Mouse (Mus musculus) liver, embryonic 15.5 days (tissue): ENCODE measurements around the gene Itga3. TPM values are rescaled to one million over a fixed set of nuclear protein-coding genes. Genes with fewer than 3 reads are reported as not detected.

Source experiments
- ATAC-seq: fragments of 200-750 bp; cut with Nextera tagmentation; 2 replicates; pipeline ENCODE4 v1.8.0; 2017; ENCODE audit warnings: moderate number of reproducible peaks, mild to moderate bottlenecking, moderate library complexity; ENCODE audit not compliant: insufficient read depth
- H3K27ac ChIP-seq: fragments of 300-500 bp; sonication (generic); replicated peaks from 2 replicates; pipeline ENCODE4 v1.5.1; 2015; ENCODE audit warnings: mild to moderate bottlenecking, inconsistent platforms
- H3K27me3 ChIP-seq: fragments of 300-500 bp; sonication (generic); 2 replicates; pipeline ENCODE4 v1.6.1; 2015; ENCODE audit warnings: mild to moderate bottlenecking, inconsistent platforms
- H3K36me3 ChIP-seq: fragments of 300-500 bp; sonication (generic); replicated peaks from 2 replicates; pipeline ENCODE4 v1.6.1; 2015; ENCODE audit warnings: moderate library complexity, mild to moderate bottlenecking, inconsistent platforms
- H3K4me1 ChIP-seq: fragments of 300-500 bp; sonication (generic); replicated peaks from 2 replicates; pipeline ENCODE4 v1.6.1; 2015; ENCODE audit warnings: inconsistent platforms
- H3K4me2 ChIP-seq: fragments of 300-500 bp; sonication (generic); 2 replicates; pipeline ENCODE4 v1.6.1; 2015; ENCODE audit warnings: moderate library complexity, mild to moderate bottlenecking, inconsistent platforms
- H3K4me3 ChIP-seq: fragments of 300-500 bp; sonication (generic); replicated peaks from 2 replicates; pipeline ENCODE4 v1.5.1; 2015; ENCODE audit warnings: mild to moderate bottlenecking, inconsistent platforms
- H3K9ac ChIP-seq: fragments of 300-500 bp; sonication (generic); 2 replicates; pipeline ENCODE4 v1.6.1; 2015; ENCODE audit warnings: moderate library complexity, mild to moderate bottlenecking, inconsistent platforms
- H3K9me3 ChIP-seq: fragments of 300-500 bp; sonication (generic); replicated peaks from 2 replicates; pipeline ENCODE4 v1.6.1; 2016; ENCODE audit warnings: inconsistent platforms
- WGBS: fragments of 180-500 bp; shearing (Covaris S2); methylation state at CpG from one replicate; pipeline ENCODE4 v1.1.7; 2015; ENCODE audit warnings: mixed read lengths; ENCODE audit not compliant: insufficient replicate concordance; 5-methylcytosine and 5-hydroxymethylcytosine counted together
- polyA plus RNA-seq: library from polyadenylated mRNA; unstranded; fragments of >200 nt; fragmentation: Nextera tagmentation; extraction: Ambion mirVana; gene quantifications from 2 replicates; pipeline ENCODE4 v1.2.1, GENCODE M21; 2015

Gene Itga3
- polyA plus RNA-seq, 1 experiment from 2014 or later, result 2.0 TPM

- Histone ChIP-seq H3K27me3 (no peaks in the 10 kb centered on the region), H3K9me3 (no peaks in the 10 kb centered on the region), H3K36me3 (peaks cover 33% of the 10 kb centered on the region), H3K9ac (no peak overlapping the region), H3K27ac (no peak overlapping the region), H3K4me1 (peaks cover 20% of the 10 kb centered on the region), H3K4me2 (no peak overlapping the region), H3K4me3 (no peak overlapping the region)
- ATAC-seq, result no peak
- 51% methylated on average over 13 of the region's 13 CpGs for WGBS
Measured at GRCm38 (mm10) chr11:95027850-95028470, 48.6 kb downstream of the Itga3 start.

DNA sequence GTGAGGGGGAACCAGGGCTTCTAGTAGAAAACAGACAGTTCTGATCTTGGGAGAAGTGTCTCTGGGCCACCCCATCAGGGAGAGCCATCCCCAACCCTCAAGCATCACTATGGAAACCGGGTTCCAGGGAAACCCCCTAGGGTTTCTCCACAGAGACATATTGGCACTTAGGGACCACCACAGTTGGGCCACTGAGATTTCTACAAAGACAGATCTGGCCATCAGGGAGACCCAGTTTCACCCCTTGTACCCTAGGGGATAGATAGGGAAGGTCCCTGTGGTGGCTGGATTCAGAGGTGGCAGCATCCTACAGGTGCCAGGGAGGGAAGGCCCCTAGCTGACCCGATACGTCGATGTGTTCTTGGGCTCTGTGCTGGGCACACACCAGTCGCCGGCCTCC lies 49.8 kb downstream of the Itga3 start:
- H3K27ac ChIP-seq, result no peak overlapping the region
- no peak for ATAC-seq
- WGBS, result 76% methylated on average over 6 of the region's 6 CpGs
- H3K27me3 ChIP-seq, result no peaks in the 10 kb centered on the region
- no peaks in the 10 kb centered on the region for H3K9me3 ChIP-seq
- H3K9ac ChIP-seq, result no peak overlapping the region
- H3K36me3 ChIP-seq, result peaks cover 45% of the 10 kb centered on the region
- H3K4me1 ChIP-seq, result peaks cover 22% of the 10 kb centered on the region
- H3K4me3 ChIP-seq, result no peak overlapping the region
- no peak overlapping the region for H3K4me2 ChIP-seq

DNA sequence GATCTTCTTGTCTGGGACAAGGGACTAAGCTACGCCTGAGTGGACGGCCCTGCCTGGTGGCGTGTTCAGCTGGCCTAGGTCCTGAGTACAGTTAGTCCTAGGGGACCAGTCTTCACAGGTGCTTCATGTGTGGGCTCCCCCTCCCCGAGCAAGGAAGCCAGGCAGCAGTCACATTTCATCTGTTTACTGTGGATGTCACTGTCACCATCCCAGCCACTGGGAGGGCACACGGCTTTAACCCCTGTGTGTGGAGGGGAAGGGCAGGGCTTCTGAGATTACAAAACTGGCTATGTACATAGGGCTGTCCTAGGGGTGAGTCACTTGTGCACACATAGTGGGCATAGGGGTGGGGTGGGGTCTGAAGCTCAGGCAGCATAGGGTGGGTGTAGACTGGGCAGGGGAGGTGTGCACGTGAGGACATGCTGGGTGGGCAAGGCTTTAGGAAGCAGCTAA lies 50.5 kb downstream of the Itga3 start:
- Histone ChIP-seq H3K4me2 (no peak overlapping the region), H3K9ac (no peak overlapping the region), H3K9me3 (no peaks in the 10 kb centered on the region), H3K36me3 (peaks cover 52% of the 10 kb centered on the region), H3K4me3 (no peak overlapping the region), H3K27ac (0 out of 2 replicates have a peak overlapping the region, but pooled peaks have one; percentile 24), H3K27me3 (no peaks in the 10 kb centered on the region), H3K4me1 (peaks cover 29% of the 10 kb centered on the region)
- 57% methylated on average over 6 of the region's 6 CpGs for WGBS
- ATAC-seq, result peak; percentile 67

GRCm38 (mm10) chr11:95025227-95026012 lies 51.2 kb downstream of the Itga3 start:
- WGBS, result 73% methylated on average over 11 of the region's 11 CpGs
- Histone ChIP-seq H3K9ac (no peak overlapping the region), H3K27me3 (no peaks in the 10 kb centered on the region), H3K4me1 (peaks cover 32% of the 10 kb centered on the region), H3K4me3 (no peak overlapping the region), H3K9me3 (no peaks in the 10 kb centered on the region), H3K4me2 (no peak overlapping the region), H3K27ac (0 out of 2 replicates have a peak overlapping the region, but pooled peaks have one; percentile 24), H3K36me3 (peaks cover 59% of the 10 kb centered on the region)
- 0 out of 2 replicates have a peak, but pooled peaks have one; percentile 9 for ATAC-seq

DNA sequence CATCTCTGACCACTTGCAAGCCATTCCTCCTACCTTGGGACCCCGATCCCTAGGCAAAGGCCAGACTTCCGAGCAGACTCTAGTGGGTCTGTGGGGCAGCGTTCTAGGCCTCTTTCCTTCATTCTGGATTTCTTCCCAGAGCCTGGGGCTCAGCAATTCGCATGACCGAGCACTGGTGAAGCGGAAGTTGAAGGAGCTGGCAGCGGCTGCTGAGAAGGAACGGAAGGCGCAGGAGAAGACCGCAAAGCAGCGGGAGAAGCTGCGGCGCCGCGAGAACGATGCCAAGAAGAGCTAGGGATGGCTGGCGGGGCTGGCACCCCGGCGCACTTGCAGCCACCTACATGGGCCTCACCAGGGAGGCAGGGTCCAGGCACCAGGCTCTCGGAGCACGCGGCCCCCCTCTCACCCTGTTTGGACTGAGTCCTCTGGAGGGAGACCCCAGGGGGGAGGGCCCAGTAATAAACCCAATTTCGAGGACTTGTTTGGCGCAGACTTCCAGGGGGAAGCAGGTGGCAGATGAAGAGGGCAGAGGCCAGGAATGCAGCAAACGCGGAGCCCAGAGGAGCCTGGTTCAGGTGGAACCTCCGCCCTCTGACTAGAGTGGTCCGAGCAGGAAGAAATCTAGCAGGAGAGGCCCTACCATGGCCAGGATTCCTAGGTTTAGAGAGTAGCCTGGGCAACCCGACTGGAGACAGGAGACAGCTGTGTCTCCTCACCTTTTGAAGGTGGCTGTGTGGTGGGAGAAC lies 52.0 kb downstream of the Itga3 start:
- Histone ChIP-seq H3K36me3 (peaks cover 67% of the 10 kb centered on the region), H3K4me1 (peaks cover 38% of the 10 kb centered on the region), H3K27ac (no peak overlapping the region), H3K9ac (no peak overlapping the region), H3K9me3 (no peaks in the 10 kb centered on the region), H3K27me3 (peaks cover 7% of the 10 kb centered on the region), H3K4me2 (no peak overlapping the region), H3K4me3 (no peak overlapping the region)
- WGBS, result 86% methylated on average over 29 of the region's 29 CpGs
- ATAC-seq, result no peak

GRCm38 (mm10) chr11:95023481-95023880 lies 53.1 kb downstream of the Itga3 start:
- no peak for ATAC-seq
- Histone ChIP-seq H3K4me2 (no peak overlapping the region), H3K4me1 (peaks cover 39% of the 10 kb centered on the region), H3K9me3 (no peaks in the 10 kb centered on the region), H3K4me3 (no peak overlapping the region), H3K36me3 (peaks cover 78% of the 10 kb centered on the region), H3K27ac (0 out of 2 replicates have a peak overlapping the region, but pooled peaks have one; percentile 14), H3K9ac (no peak overlapping the region), H3K27me3 (peaks cover 12% of the 10 kb centered on the region)
- WGBS, result 90% methylated on average over 9 of the region's 9 CpGs

GRCm38 (mm10) chr11:95022237-95022992 lies 54.2 kb downstream of the Itga3 start:
- no peak overlapping the region for H3K4me2 ChIP-seq
- ATAC-seq, result no peak
- H3K27me3 ChIP-seq, result peaks cover 12% of the 10 kb centered on the region
- H3K4me3 ChIP-seq, result no peak overlapping the region
- no peaks in the 10 kb centered on the region for H3K9me3 ChIP-seq
- H3K27ac ChIP-seq, result peak overlapping the region; percentile 41; the same call in 1 of the 2 replicates
- peaks cover 39% of the 10 kb centered on the region for H3K4me1 ChIP-seq
- peaks cover 88% of the 10 kb centered on the region for H3K36me3 ChIP-seq
- WGBS, result 61% methylated on average over 10 of the region's 10 CpGs
- no peak overlapping the region for H3K9ac ChIP-seq

- Histone ChIP-seq H3K27ac (peak overlapping the region; percentile 61), H3K4me3 (0 out of 2 replicates have a peak overlapping the region, but pooled peaks have one; percentile 15), H3K9me3 (no peaks in the 10 kb centered on the region), H3K4me1 (peaks cover 61% of the 10 kb centered on the region), H3K4me2 (peak overlapping the region; percentile 54), H3K9ac (peak overlapping the region; percentile 25; the same call in 1 of the 2 replicates), H3K36me3 (peaks cover 72% of the 10 kb centered on the region), H3K27me3 (peaks cover 26% of the 10 kb centered on the region)
- WGBS, result 75% methylated on average over 3 of the region's 3 CpGs
- no peak for ATAC-seq
Measured at GRCm38 (mm10) chr11:95015484-95015883, 61.1 kb downstream of the Itga3 start.

DNA sequence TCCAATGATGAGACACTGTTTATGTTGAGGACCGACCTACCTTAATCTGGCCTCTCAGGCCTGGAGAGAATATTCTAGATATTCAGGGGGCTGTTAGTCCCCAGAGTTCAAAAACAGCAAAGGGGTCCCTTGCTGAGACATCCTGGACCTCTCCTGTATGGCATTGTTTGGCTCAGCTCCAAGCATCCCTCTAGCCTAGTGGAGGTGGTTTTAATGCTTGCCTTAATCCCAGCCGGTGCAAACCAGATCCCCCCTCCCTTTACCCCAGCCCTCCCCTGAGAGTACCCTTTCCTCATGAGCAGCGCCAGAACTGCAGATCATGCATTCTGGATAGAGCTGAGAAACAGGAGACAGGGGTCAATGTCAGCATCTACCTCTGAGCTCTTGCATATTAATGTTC lies 64.1 kb downstream of the Itga3 start:
- H3K27me3 ChIP-seq, result peaks cover 21% of the 10 kb centered on the region
- peak overlapping the region; percentile 89 for H3K4me2 ChIP-seq
- no peaks in the 10 kb centered on the region for H3K9me3 ChIP-seq
- ATAC-seq, result no peak
- peak overlapping the region; percentile 78 for H3K4me3 ChIP-seq
- H3K27ac ChIP-seq, result peak overlapping the region; percentile 100
- peak overlapping the region; percentile 74 for H3K9ac ChIP-seq
- WGBS, result 21% methylated on average over 3 of the region's 3 CpGs
- H3K4me1 ChIP-seq, result peaks cover 74% of the 10 kb centered on the region
- peaks cover 43% of the 10 kb centered on the region for H3K36me3 ChIP-seq

GRCm38 (mm10) chr11:95012075-95012474 lies 64.5 kb downstream of the Itga3 start:
- Histone ChIP-seq H3K4me1 (peaks cover 78% of the 10 kb centered on the region), H3K9ac (peak overlapping the region; percentile 95), H3K27me3 (peaks cover 21% of the 10 kb centered on the region)

More at GRCm38 (mm10) chr11:95012075-95012474, 64.5 kb downstream of the Itga3 start:
- H3K9me3 ChIP-seq, result no peaks in the 10 kb centered on the region
- WGBS, result 10% methylated on average over 3 of the region's 3 CpGs
- H3K4me2 ChIP-seq, result peak overlapping the region; percentile 89
- peaks cover 39% of the 10 kb centered on the region for H3K36me3 ChIP-seq
- H3K4me3 ChIP-seq, result peak overlapping the region; percentile 78
- peak overlapping the region; percentile 100 for H3K27ac ChIP-seq
- peak; percentile 97 for ATAC-seq
